Mouse (Mus musculus) hindbrain, postnatal 0 days (tissue): ENCODE results near the gene Armc9. TPM values are rescaled to one million over a fixed set of nuclear protein-coding genes. Genes with fewer than 3 reads are reported as not detected.

Experiments used
- ATAC-seq: fragments of 200-750 bp; cut with Nextera tagmentation; 2 replicates; pipeline ENCODE4 v1.8.0; 2017; ENCODE audit warnings: mild to moderate bottlenecking, moderate TSS enrichment, moderate library complexity
- DNase-seq: peaks from one replicate; pipeline ENCODE4 v3.0.0-alpha.2; 2015; ENCODE audit warnings: low spot score
- H3K27ac ChIP-seq: fragments of 300-500 bp; sonication (generic); 2 replicates; pipeline ENCODE4 v1.5.1; 2014; ENCODE audit warnings: mild to moderate bottlenecking
- H3K27me3 ChIP-seq: fragments of 300-500 bp; sonication (generic); 2 replicates; pipeline ENCODE4 v1.6.1; 2014; ENCODE audit warnings: low read length, mixed read lengths; ENCODE audit not compliant: insufficient read depth
- H3K36me3 ChIP-seq: fragments of 300-500 bp; sonication (generic); 2 replicates; pipeline ENCODE4 v1.6.1; 2014; ENCODE audit warnings: low read length, mixed read lengths; ENCODE audit not compliant: insufficient read depth
- H3K4me1 ChIP-seq: fragments of 300-500 bp; sonication (generic); 2 replicates; pipeline ENCODE4 v1.6.1; 2014; ENCODE audit warnings: antibody characterized with exemption, low read length, mixed read lengths; ENCODE audit not compliant: insufficient read depth
- H3K4me2 ChIP-seq: fragments of 300-500 bp; sonication (generic); 2 replicates; pipeline ENCODE4 v1.6.1; 2014; ENCODE audit warnings: low read depth, mild to moderate bottlenecking, low read length, moderate library complexity, mixed read lengths
- H3K4me3 ChIP-seq: fragments of 300-500 bp; sonication (generic); 2 replicates; pipeline ENCODE4 v1.5.1; 2014; ENCODE audit warnings: low read length
- H3K9ac ChIP-seq: fragments of 300-500 bp; sonication (generic); replicated peaks from 2 replicates; pipeline ENCODE4 v1.6.1; 2014; ENCODE audit warnings: mild to moderate bottlenecking, low read length, moderate library complexity, mixed read lengths
- H3K9me3 ChIP-seq: fragments of 300-500 bp; sonication (generic); 2 replicates; pipeline ENCODE4 v1.6.1; 2016; ENCODE audit warnings: low read length, mixed read lengths
- CTCF ChIP-seq: IDR thresholded peaks from 2 replicates; pipeline ENCODE4 v1.5.1; 2016; ENCODE audit warnings: antibody characterized with exemption, control low read depth, low read depth
- WGBS: fragments of 180-500 bp; shearing (Covaris S2); extraction: QIAGEN DNeasy Blood & Tissue Kit; methylation state at CpG from one replicate; pipeline ENCODE4 v1.1.7; 2014; 5-methylcytosine and 5-hydroxymethylcytosine counted together
- polyA plus RNA-seq: library from polyadenylated mRNA; unstranded; fragments of >200 nt; fragmentation: Nextera tagmentation; extraction: Ambion mirVana; gene quantifications from 2 replicates; pipeline ENCODE4 v1.2.1, GENCODE M21; 2015
- total RNA-seq: library from RNA; depleted of rRNA; stranded (reverse); fragments of >200 nt; gene quantifications from 2 replicates; pipeline ENCODE4 v1.2.3, GENCODE M21; 2014

Gene Armc9
- total and polyA plus RNA-seq, 2 experiments from 2014 or later: 21.0 to 34.9 TPM

GRCm38 (mm10) chr1:86160479-86160878 lies 5.9 kb downstream of the Armc9 start:
- H3K4me2 ChIP-seq: no peak overlapping the region
- H3K27me3 ChIP-seq: no peaks in the 10 kb centered on the region
- no peak overlapping the region for H3K27ac ChIP-seq
- H3K4me3 ChIP-seq: no peak overlapping the region
- H3K9ac ChIP-seq: no peak overlapping the region
- H3K9me3 ChIP-seq: no peaks in the 10 kb centered on the region
- 96% methylated on average over 5 of the region's 5 CpGs for WGBS
- peaks cover 51% of the 10 kb centered on the region for H3K36me3 ChIP-seq
- ATAC-seq (no peak), DNase-seq (no peak)
- TF ChIP-seq CTCF: no peak
- 0 out of 2 replicates have a peak, but pooled peaks cover 2% of the 10 kb centered on the region for H3K4me1 ChIP-seq

DNA sequence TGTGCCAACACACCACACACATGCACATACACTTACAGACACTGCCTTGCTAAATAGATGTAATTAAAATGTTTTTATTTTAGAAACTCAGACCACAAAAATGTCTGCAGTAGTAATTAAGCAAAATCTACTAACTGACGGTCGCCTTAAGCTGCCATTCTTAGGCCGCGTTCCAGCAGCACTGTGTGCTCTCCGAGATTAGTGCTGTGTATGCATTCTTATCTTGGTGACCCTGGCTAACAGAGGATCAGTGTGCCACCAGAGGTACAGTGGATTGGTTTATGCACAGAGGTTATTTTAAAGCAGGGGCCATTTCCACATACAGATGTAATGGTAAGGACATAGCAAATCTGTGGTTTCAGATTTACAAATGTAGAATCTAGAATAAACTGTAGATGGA lies 6.5 kb downstream of the Armc9 start:
- Histone ChIP-seq H3K4me2 (no peak overlapping the region), H3K27ac (no peak overlapping the region), H3K9ac (no peak overlapping the region), H3K9me3 (no peaks in the 10 kb centered on the region), H3K4me3 (no peak overlapping the region), H3K36me3 (peaks cover 56% of the 10 kb centered on the region), H3K27me3 (no peaks in the 10 kb centered on the region), H3K4me1 (0 out of 2 replicates have a peak, but pooled peaks cover 2% of the 10 kb centered on the region)
- DNase-seq (no peak), ATAC-seq (no peak)
- 96% methylated on average over 5 of the region's 5 CpGs for WGBS
- no peak for TF ChIP-seq CTCF

GRCm38 (mm10) chr1:86174602-86175001 lies 20.0 kb downstream of the Armc9 start:
- 96% methylated on average over 5 of the region's 5 CpGs for WGBS
- no peak overlapping the region for H3K4me2 ChIP-seq
- H3K27me3 ChIP-seq: no peaks in the 10 kb centered on the region
- peaks cover 30% of the 10 kb centered on the region; the same call in 1 of the 2 replicates for H3K36me3 ChIP-seq
- no peak overlapping the region for H3K9ac ChIP-seq
- H3K27ac ChIP-seq: no peak overlapping the region
- no peaks in the 10 kb centered on the region for H3K4me1 ChIP-seq
- no peak for DNase-seq
- H3K4me3 ChIP-seq: no peak overlapping the region
- TF ChIP-seq CTCF: peak; percentile 27
- no peaks in the 10 kb centered on the region for H3K9me3 ChIP-seq
- no peak for ATAC-seq

DNA sequence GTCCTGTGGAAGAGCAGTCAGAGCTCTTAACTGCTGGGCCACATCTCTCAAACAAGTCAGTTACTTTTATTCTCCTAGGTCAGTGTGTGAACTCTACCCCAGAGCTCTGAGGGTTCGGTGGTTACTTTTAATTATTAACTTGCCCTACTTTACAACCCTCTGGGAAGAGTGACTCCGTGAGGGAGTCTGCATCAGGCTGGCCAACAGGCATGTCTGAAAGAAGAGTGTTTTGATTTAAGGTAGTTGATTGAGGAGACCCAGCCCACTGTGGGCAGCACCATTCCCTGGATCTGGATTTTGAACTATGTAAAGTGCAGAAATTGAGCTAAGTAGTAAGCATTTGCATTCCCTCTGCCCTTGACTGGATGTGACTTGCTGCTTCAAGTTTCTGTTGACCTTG lies 21.5 kb downstream of the Armc9 start:
- TF ChIP-seq CTCF: no peak
- Histone ChIP-seq H3K4me2 (no peak overlapping the region), H3K27me3 (no peaks in the 10 kb centered on the region), H3K9me3 (no peaks in the 10 kb centered on the region), H3K4me1 (no peaks in the 10 kb centered on the region), H3K9ac (no peak overlapping the region), H3K27ac (no peak overlapping the region), H3K36me3 (peaks cover 27% of the 10 kb centered on the region; the same call in 1 of the 2 replicates), H3K4me3 (no peak overlapping the region)
- DNase-seq (no peak), ATAC-seq (no peak)
- WGBS: 65% methylated on average over 2 of the region's 2 CpGs

- H3K27ac ChIP-seq: no peak overlapping the region; the same call in 1 of the 2 replicates
- ATAC-seq: peak; percentile 83
- H3K36me3 ChIP-seq: peaks cover 24% of the 10 kb centered on the region; the same call in 1 of the 2 replicates
- no peak overlapping the region for H3K9ac ChIP-seq
- H3K27me3 ChIP-seq: no peaks in the 10 kb centered on the region
- no peaks in the 10 kb centered on the region for H3K4me1 ChIP-seq
- H3K9me3 ChIP-seq: no peaks in the 10 kb centered on the region
- H3K4me2 ChIP-seq: no peak overlapping the region
- 44% methylated on average over 7 of the region's 7 CpGs for WGBS
- DNase-seq: peak; percentile 89
- peak; percentile 100 for TF ChIP-seq CTCF
- H3K4me3 ChIP-seq: no peak overlapping the region
These were observed 24.1 kb downstream of the Armc9 start for GRCm38 (mm10) chr1:86178462-86179253.

GRCm38 (mm10) chr1:86182004-86182709 lies 27.6 kb downstream of the Armc9 start:
- no peak overlapping the region for H3K4me3 ChIP-seq
- H3K4me2 ChIP-seq: no peak overlapping the region
- no peaks in the 10 kb centered on the region for H3K27me3 ChIP-seq
- no peaks in the 10 kb centered on the region for H3K9me3 ChIP-seq
- no peak for ATAC-seq
- no peak overlapping the region for H3K27ac ChIP-seq
- H3K36me3 ChIP-seq: peaks cover 8% of the 10 kb centered on the region; the same call in 1 of the 2 replicates
- H3K9ac ChIP-seq: no peak overlapping the region
- WGBS: 87% methylated on average over 5 of the region's 5 CpGs
- H3K4me1 ChIP-seq: no peaks in the 10 kb centered on the region
- no peak for DNase-seq
- no peak for TF ChIP-seq CTCF
